Mouse (Mus musculus): ENCODE measurements around the gene Sfxn5. TPM values are rescaled to one million over a fixed set of nuclear protein-coding genes. Genes with fewer than 3 reads are reported as not detected.

Gene Sfxn5
- total RNA-seq (2014; rRNA removed) (98.6 and 135 TPM in 2 replicates), polyA plus RNA-seq (2015; fragmentation: Nextera tagmentation; extraction: Ambion mirVana) (76.1 and 76.3 TPM in 2 replicates)

DNA sequence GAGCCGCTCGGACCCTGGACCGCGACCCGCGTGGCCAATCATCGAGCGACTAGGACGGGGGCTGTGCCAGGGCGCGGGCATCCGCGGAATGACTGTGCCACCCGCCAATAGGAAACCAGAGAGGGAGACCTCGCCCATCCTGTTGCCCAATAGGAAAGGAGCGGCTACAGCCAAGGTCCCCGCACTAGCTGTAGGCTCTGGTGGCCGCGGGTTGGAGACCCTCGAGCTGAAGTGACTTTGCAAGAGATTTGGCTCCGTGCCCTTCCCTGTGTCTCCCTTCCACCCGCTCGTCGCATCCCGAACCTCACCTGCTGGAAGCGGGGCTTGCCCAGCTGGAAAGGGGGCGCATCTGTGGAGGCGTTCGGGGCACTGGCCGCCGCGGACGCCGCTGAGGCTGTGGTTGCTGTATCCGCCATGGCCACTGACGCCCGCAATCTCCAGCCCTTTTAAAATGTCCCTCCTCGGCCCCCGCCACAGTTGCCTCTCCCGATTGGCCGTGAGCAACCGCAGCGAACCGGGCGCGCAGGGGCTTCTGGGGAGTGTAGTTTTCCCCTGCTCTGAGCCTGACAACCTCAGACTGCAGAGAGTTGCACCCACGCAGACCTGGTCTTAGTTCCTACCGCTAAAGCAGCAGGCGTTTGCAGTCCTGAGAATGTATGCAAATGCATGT is at the start of gene Sfxn5:
Gene Sfxn5, minus strand, starts transcription at position 423 of the 670 bp plus-strand sequence.
- peak; percentile 95 for ATAC-seq (ENCODE audit: low FRiP score)

GRCm38 (mm10) chr6:85382791-85383190 is 49.6 kb upstream of the Sfxn5 start:
- no peak for TF ChIP-seq CTCF (IDR thresholded peaks at IDR 0.05)
- Histone ChIP-seq H3K36me3 (ENCODE audit: insufficient read depth, low read length) (no peaks in the 10 kb centered on the region), H3K4me3 (ENCODE audit: low read depth, low read length) (no peak overlapping the region), H3K27ac (ENCODE audit: low read depth, low read length) (no peak overlapping the region), H3K4me1 (ENCODE audit: insufficient read depth, low read length) (no peaks in the 10 kb centered on the region), H3K4me2 (ENCODE audit: low read depth, low read length, poor library complexity, severe bottlenecking) (no peak overlapping the region), H3K27me3 (ENCODE audit: insufficient read depth, low read length) (no peaks in the 10 kb centered on the region), H3K9me3 (ENCODE audit: low read length) (no peaks in the 10 kb centered on the region), H3K9ac (replicated peaks; ENCODE audit: low read length, poor library complexity, severe bottlenecking) (no peak overlapping the region)
- no peak for DNase-seq (ENCODE audit: low spot score)
- ATAC-seq (ENCODE audit: low FRiP score), result no peak
- WGBS, result 90% methylated on average over 2 of the region's 2 CpGs

More for the DNA sequence above, at the start of gene Sfxn5:
- Histone ChIP-seq H3K9me3 (ENCODE audit: low read length) (no peaks in the 10 kb centered on the region), H3K27me3 (ENCODE audit: insufficient read depth, low read length) (no peaks in the 10 kb centered on the region), H3K4me2 (ENCODE audit: low read depth, low read length, poor library complexity, severe bottlenecking) (peak within 1 kb of the TSS; percentile 99), H3K4me1 (ENCODE audit: insufficient read depth, low read length) (no peaks in the 10 kb centered on the region), H3K4me3 (ENCODE audit: low read depth, low read length) (peak within 1 kb of the TSS; percentile 67), H3K36me3 (ENCODE audit: insufficient read depth, low read length) (peaks cover 16% of the 10 kb centered on the region), H3K27ac (ENCODE audit: low read depth, low read length) (peak within 1 kb of the TSS; percentile 89), H3K9ac (replicated peaks; ENCODE audit: low read length, poor library complexity, severe bottlenecking) (peak within 1 kb of the TSS; percentile 78)
- under 1% methylated on average over 49 of the region's 49 CpGs for WGBS
- TF ChIP-seq CTCF (IDR thresholded peaks at IDR 0.05), result peak; percentile 12
- peak; percentile 97 for DNase-seq (ENCODE audit: low spot score)

DNA sequence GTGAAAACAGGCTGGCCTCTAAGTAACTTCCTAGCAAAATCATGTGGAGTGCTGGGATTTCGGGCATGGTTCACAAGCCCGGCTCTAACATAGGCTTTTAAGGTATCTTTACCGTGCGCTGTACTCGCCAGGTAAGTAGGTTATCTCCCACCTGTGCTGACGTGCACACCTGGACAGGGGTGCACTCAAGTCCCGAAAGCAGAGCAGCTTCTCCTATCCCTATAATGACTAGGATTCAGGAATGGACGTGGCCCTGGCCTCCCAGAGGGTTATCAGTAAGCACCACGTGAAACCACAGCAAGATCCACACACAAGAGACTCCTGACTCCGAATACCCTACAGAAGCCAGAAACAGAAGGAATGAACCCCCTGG is 48.4 kb upstream of the Sfxn5 start:
- Histone ChIP-seq H3K27ac (ENCODE audit: low read depth, low read length) (no peak overlapping the region), H3K4me1 (ENCODE audit: insufficient read depth, low read length) (no peaks in the 10 kb centered on the region), H3K36me3 (ENCODE audit: insufficient read depth, low read length) (no peaks in the 10 kb centered on the region), H3K9me3 (ENCODE audit: low read length) (no peaks in the 10 kb centered on the region), H3K4me2 (ENCODE audit: low read depth, low read length, poor library complexity, severe bottlenecking) (no peak overlapping the region), H3K4me3 (ENCODE audit: low read depth, low read length) (no peak overlapping the region), H3K9ac (replicated peaks; ENCODE audit: low read length, poor library complexity, severe bottlenecking) (no peak overlapping the region), H3K27me3 (ENCODE audit: insufficient read depth, low read length) (no peaks in the 10 kb centered on the region)
- TF ChIP-seq CTCF (IDR thresholded peaks at IDR 0.05), result no peak
- DNase-seq (ENCODE audit: low spot score), result no peak
- 85% methylated on average over 10 of the region's 10 CpGs for WGBS
- ATAC-seq (ENCODE audit: low FRiP score), result no peak

GRCm38 (mm10) chr6:85380901-85381647 is 47.9 kb upstream of the Sfxn5 start:
- TF ChIP-seq CTCF (IDR thresholded peaks at IDR 0.05), result no peak
- H3K9me3 ChIP-seq (ENCODE audit: low read length), result no peaks in the 10 kb centered on the region
- H3K4me2 ChIP-seq (ENCODE audit: low read depth, low read length, poor library complexity, severe bottlenecking), result 0 out of 2 replicates have a peak overlapping the region, but pooled peaks have one; percentile 9
- H3K4me1 ChIP-seq (ENCODE audit: insufficient read depth, low read length), result no peaks in the 10 kb centered on the region
- H3K9ac ChIP-seq (replicated peaks; ENCODE audit: low read length, poor library complexity, severe bottlenecking), result no peak overlapping the region
- ATAC-seq (ENCODE audit: low FRiP score), result no peak; the same call in 1 of the 2 replicates
- H3K4me3 ChIP-seq (ENCODE audit: low read depth, low read length), result no peak overlapping the region
- no peak for DNase-seq (ENCODE audit: low spot score)
- no peaks in the 10 kb centered on the region for H3K36me3 ChIP-seq (ENCODE audit: insufficient read depth, low read length)
- H3K27me3 ChIP-seq (ENCODE audit: insufficient read depth, low read length), result no peaks in the 10 kb centered on the region
- no peak overlapping the region for H3K27ac ChIP-seq (ENCODE audit: low read depth, low read length)
- 24% methylated on average over 17 of the region's 17 CpGs for WGBS

- peak; percentile 38; the same call in 1 of the 2 replicates for ATAC-seq (ENCODE audit: low FRiP score)
- Histone ChIP-seq H3K9me3 (ENCODE audit: low read length) (no peaks in the 10 kb centered on the region), H3K27ac (ENCODE audit: low read depth, low read length) (no peak overlapping the region), H3K4me2 (ENCODE audit: low read depth, low read length, poor library complexity, severe bottlenecking) (0 out of 2 replicates have a peak overlapping the region, but pooled peaks have one; percentile 9), H3K27me3 (ENCODE audit: insufficient read depth, low read length) (no peaks in the 10 kb centered on the region), H3K4me1 (ENCODE audit: insufficient read depth, low read length) (no peaks in the 10 kb centered on the region), H3K36me3 (ENCODE audit: insufficient read depth, low read length) (no peaks in the 10 kb centered on the region), H3K9ac (replicated peaks; ENCODE audit: low read length, poor library complexity, severe bottlenecking) (no peak overlapping the region), H3K4me3 (ENCODE audit: low read depth, low read length) (no peak overlapping the region)
- TF ChIP-seq CTCF (IDR thresholded peaks at IDR 0.05), result peak; percentile 81
- 30% methylated on average over 10 of the region's 10 CpGs for WGBS
- DNase-seq (ENCODE audit: low spot score), result peak; percentile 80
These were observed 47.1 kb upstream of the Sfxn5 start for GRCm38 (mm10) chr6:85380201-85380900.

All from midbrain, postnatal 0 days (tissue).